Mouse (Mus musculus) liver, embryonic 14.5 days (tissue): Measurements from ENCODE around the gene Zbtb5.

Source experiments
- CTCF ChIP-seq: IDR thresholded peaks from 2 replicates; pipeline ENCODE4 v1.5.1; 2016; ENCODE audit warnings: antibody characterized with exemption, low read depth, control low read depth
- EP300 ChIP-seq: IDR thresholded peaks from 2 replicates; pipeline ENCODE4 v1.6.1; 2016; ENCODE audit warnings: antibody characterized with exemption, low read depth

- TF ChIP-seq EP300 = no peak
- no peak for TF ChIP-seq CTCF
Observed at GRCm38 (mm10) chr4:44970056-44970455, 42.2 kb downstream of the Zbtb5 start.
